Comparison of ENCODE assay signal across 15 mouse cellular contexts in the genomic region with DNA sequence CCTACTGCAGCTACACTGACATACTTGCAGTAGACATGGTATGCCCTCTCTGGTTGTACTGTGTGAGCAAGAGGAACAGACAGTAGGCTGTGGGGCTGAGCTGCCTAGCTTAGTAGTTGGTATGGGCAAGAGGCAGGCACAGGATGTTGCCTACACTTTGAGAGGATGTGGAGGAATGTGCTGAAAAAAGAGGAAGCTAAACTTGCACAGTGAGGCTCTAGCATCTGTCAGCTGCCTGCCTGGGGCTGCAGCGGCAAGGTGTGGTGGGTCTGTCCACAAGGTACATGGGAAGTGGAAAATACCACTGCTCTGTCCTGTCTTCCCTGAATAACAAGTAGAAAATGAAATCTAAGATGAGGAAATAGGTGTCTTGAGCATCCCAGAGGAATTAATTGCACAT. TPM values are rescaled to one million over a fixed set of nuclear protein-coding genes. Genes with fewer than 3 reads are reported as not detected.
DNase-seq lines count a peak whose midpoint lies in the region; ATAC-seq and TF ChIP-seq lines count a peak whose summit lies in the region.
"Had no signal": no experiment of that assay in that cellular context is flagged by ENCODE, and none has a peak within 500 bp of the region (broad histone marks: within the 10 kb centered on the region; RNA-seq: fewer than 3 reads in every experiment).

No protein-coding gene starts in this region.

- no peaks in the 10 kb centered on the region for H3K27me3 ChIP-seq in hindbrain, embryonic 16.5 days (replicated peaks; ENCODE audit: control insufficient read depth, insufficient read depth, low read length)
- H3K27me3 ChIP-seq in hindbrain, embryonic 11.5 days (ENCODE audit: control insufficient read depth, insufficient read depth, low read length), result no peaks in the 10 kb centered on the region
- H3K27me3 ChIP-seq in liver, embryonic 16.5 days (ENCODE audit: control insufficient read depth, insufficient read depth, low read depth, low read length), result no peaks in the 10 kb centered on the region
- no peaks in the 10 kb centered on the region for H3K27me3 ChIP-seq in midbrain, postnatal 0 days (ENCODE audit: insufficient read depth, low read length)
- H3K27me3 ChIP-seq: kidney, embryonic 15.5 days had no signal

- H3K9me3 ChIP-seq in hindbrain, embryonic 16.5 days (ENCODE audit: control insufficient read depth, low read length), result no peaks in the 10 kb centered on the region
- no peaks in the 10 kb centered on the region for H3K9me3 ChIP-seq in hindbrain, embryonic 11.5 days (ENCODE audit: control insufficient read depth, low read length)
- no peaks in the 10 kb centered on the region for H3K9me3 ChIP-seq in liver, embryonic 16.5 days (replicated peaks; ENCODE audit: control insufficient read depth, low read length)
- no peaks in the 10 kb centered on the region for H3K9me3 ChIP-seq in midbrain, postnatal 0 days (ENCODE audit: low read length)
- H3K9me3 ChIP-seq: hindbrain, embryonic 10.5 days; kidney, embryonic 15.5 days had no signal

- no peak for TF ChIP-seq CTCF in midbrain, postnatal 0 days (IDR thresholded peaks at IDR 0.05)

- no peak for ATAC-seq in hindbrain, embryonic 16.5 days
- no peak for ATAC-seq in hindbrain, embryonic 11.5 days (ENCODE audit: low FRiP score)
- peak; percentile 5; the same call in 1 of the 2 replicates for ATAC-seq in liver, embryonic 16.5 days (ENCODE audit: low read depth)
- no peak for ATAC-seq in midbrain, postnatal 0 days (ENCODE audit: low FRiP score)
- ATAC-seq: lung, postnatal 0 days had no signal

- no peak for DNase-seq in hindbrain, embryonic 11.5 days (ENCODE audit: low spot score)
- peak; percentile 37 for DNase-seq in thymus, postnatal 0 days (ENCODE audit: low spot score)
- DNase-seq in thymus, postnatal 25 days, result no peak
- DNase-seq in midbrain, postnatal 0 days (ENCODE audit: low spot score), result no peak
- no peak for DNase-seq in kidney, adult 8-10 months
- no peak for DNase-seq in testis, postnatal 14 days (ENCODE audit: low spot score)
- DNase-seq: cerebellum, postnatal 14 days; heart, adult 2 months; layer of hippocampus, postnatal 36 days had no signal

- H3K36me3 ChIP-seq in hindbrain, embryonic 16.5 days (ENCODE audit: control insufficient read depth, insufficient read depth, low read length), result peaks cover 33% of the 10 kb centered on the region
- peaks cover 15% of the 10 kb centered on the region; the same call in 1 of the 2 replicates for H3K36me3 ChIP-seq in hindbrain, embryonic 11.5 days (ENCODE audit: control insufficient read depth, insufficient read depth, low read length)
- H3K36me3 ChIP-seq in liver, embryonic 16.5 days (ENCODE audit: control insufficient read depth, insufficient read depth), result peaks cover 30% of the 10 kb centered on the region
- H3K36me3 ChIP-seq in midbrain, postnatal 0 days (ENCODE audit: insufficient read depth, low read length), result peaks cover 38% of the 10 kb centered on the region

- 85% methylated on average over 1 of the region's 1 CpGs for WGBS in hindbrain, embryonic 16.5 days
- 89% methylated on average over 1 of the region's 1 CpGs for WGBS in hindbrain, embryonic 11.5 days
- 19% methylated on average over 1 of the region's 1 CpGs for WGBS in liver, embryonic 16.5 days (ENCODE audit: insufficient replicate concordance)
- 100% methylated on average over 1 of the region's 1 CpGs for WGBS in midbrain, postnatal 0 days

- peaks cover 5% of the 10 kb centered on the region; the same call in 1 of the 2 replicates for H3K4me1 ChIP-seq in hindbrain, embryonic 16.5 days (ENCODE audit: control insufficient read depth, insufficient read depth, low read depth, low read length)
- no peaks in the 10 kb centered on the region for H3K4me1 ChIP-seq in hindbrain, embryonic 11.5 days (replicated peaks; ENCODE audit: control insufficient read depth, insufficient read depth, low read length)
- no peaks in the 10 kb centered on the region for H3K4me1 ChIP-seq in liver, embryonic 16.5 days (ENCODE audit: control insufficient read depth, low read depth, low read length)
- H3K4me1 ChIP-seq in midbrain, postnatal 0 days (ENCODE audit: insufficient read depth, low read length), result no peaks in the 10 kb centered on the region; the same call in 1 of the 2 replicates

- no peak overlapping the region for H3K4me3 ChIP-seq in hindbrain, embryonic 16.5 days (ENCODE audit: low read length)
- no peak overlapping the region for H3K4me3 ChIP-seq in hindbrain, embryonic 11.5 days (ENCODE audit: low read depth, low read length)
- H3K4me3 ChIP-seq in liver, embryonic 16.5 days (ENCODE audit: low read depth, low read length), result no peak overlapping the region
- no peak overlapping the region for H3K4me3 ChIP-seq in midbrain, postnatal 0 days (ENCODE audit: low read depth, low read length)
- H3K4me3 ChIP-seq: heart, adult 2 months; hindbrain, embryonic 10.5 days; kidney, embryonic 15.5 days had no signal

- peak overlapping the region; percentile 12; the same call in 1 of the 2 replicates for H3K27ac ChIP-seq in hindbrain, embryonic 16.5 days (ENCODE audit: low read depth, low read length)
- no peak overlapping the region for H3K27ac ChIP-seq in hindbrain, embryonic 11.5 days (ENCODE audit: low read depth, low read length)
- no peak overlapping the region for H3K27ac ChIP-seq in liver, embryonic 16.5 days (ENCODE audit: low read length)
- H3K27ac ChIP-seq in midbrain, postnatal 0 days (ENCODE audit: low read depth, low read length), result no peak overlapping the region
- H3K27ac ChIP-seq: heart, adult 2 months; hindbrain, embryonic 10.5 days; kidney, embryonic 15.5 days had no signal

- H3K4me2 ChIP-seq in hindbrain, embryonic 16.5 days (ENCODE audit: low read length), result no peak overlapping the region
- H3K4me2 ChIP-seq in hindbrain, embryonic 11.5 days (replicated peaks; ENCODE audit: low read depth, low read length), result no peak overlapping the region
- no peak overlapping the region for H3K4me2 ChIP-seq in liver, embryonic 16.5 days (ENCODE audit: low read depth, low read length)
- no peak overlapping the region for H3K4me2 ChIP-seq in midbrain, postnatal 0 days (ENCODE audit: low read depth, low read length, poor library complexity, severe bottlenecking)
- H3K4me2 ChIP-seq: kidney, embryonic 15.5 days had no signal

- no peak overlapping the region for H3K9ac ChIP-seq in hindbrain, embryonic 16.5 days (ENCODE audit: low read depth, low read length)
- no peak overlapping the region for H3K9ac ChIP-seq in hindbrain, embryonic 11.5 days (ENCODE audit: low read depth, low read length)
- no peak overlapping the region for H3K9ac ChIP-seq in liver, embryonic 16.5 days (ENCODE audit: low read depth, low read length)
- no peak overlapping the region for H3K9ac ChIP-seq in midbrain, postnatal 0 days (replicated peaks; ENCODE audit: low read length, poor library complexity, severe bottlenecking)
- H3K9ac ChIP-seq: kidney, embryonic 15.5 days had no signal

RNA-seq across cellular contexts. Expression of a gene that starts 6.5 kb away (rescaled TPM):
- polyA plus RNA-seq in hindbrain, embryonic 16.5 days (2015; fragmentation: Nextera tagmentation; extraction: Ambion mirVana), result 20.9 TPM in 2 replicates
- polyA plus RNA-seq in hindbrain, embryonic 11.5 days (2014; fragmentation: Nextera tagmentation; extraction: Ambion mirVana), result 21.7 TPM in 2 replicates
- 21.0 and 21.4 TPM in 2 replicates for polyA plus RNA-seq in thymus, postnatal 0 days (2015; fragmentation: Nextera tagmentation; extraction: Ambion mirVana)
- 9.7 and 11.5 TPM in 2 replicates for polyA plus RNA-seq in liver, embryonic 16.5 days (2015; fragmentation: Nextera tagmentation; extraction: Ambion mirVana)
- total RNA-seq in midbrain, postnatal 0 days (2014; rRNA removed), result 16.2 and 27.7 TPM in 2 replicates
- polyA plus RNA-seq in midbrain, postnatal 0 days (2015; fragmentation: Nextera tagmentation; extraction: Ambion mirVana), result 18.5 and 21.3 TPM in 2 replicates

RNA-seq across cellular contexts. Expression of a gene that starts 9.9 kb away (rescaled TPM):
- polyA plus RNA-seq in hindbrain, embryonic 16.5 days (2015; fragmentation: Nextera tagmentation; extraction: Ambion mirVana), result 49.9 and 50.3 TPM in 2 replicates
- 57.3 and 59.6 TPM in 2 replicates for polyA plus RNA-seq in hindbrain, embryonic 11.5 days (2014; fragmentation: Nextera tagmentation; extraction: Ambion mirVana)
- polyA plus RNA-seq in thymus, postnatal 0 days (2015; fragmentation: Nextera tagmentation; extraction: Ambion mirVana), result 138 and 141 TPM in 2 replicates
- 19.7 and 21.2 TPM in 2 replicates for polyA plus RNA-seq in liver, embryonic 16.5 days (2015; fragmentation: Nextera tagmentation; extraction: Ambion mirVana)
- 60.1 and 78.3 TPM in 2 replicates for total RNA-seq in midbrain, postnatal 0 days (2014; rRNA removed)
- 41.6 and 47.4 TPM in 2 replicates for polyA plus RNA-seq in midbrain, postnatal 0 days (2015; fragmentation: Nextera tagmentation; extraction: Ambion mirVana)

RNA-seq across cellular contexts. Expression of a gene that starts 22.3 kb away (rescaled TPM):
- polyA plus RNA-seq in hindbrain, embryonic 16.5 days (2015; fragmentation: Nextera tagmentation; extraction: Ambion mirVana), result 26.7 and 30.6 TPM in 2 replicates
- polyA plus RNA-seq in hindbrain, embryonic 11.5 days (2014; fragmentation: Nextera tagmentation; extraction: Ambion mirVana), result 32.7 and 32.8 TPM in 2 replicates
- polyA plus RNA-seq in thymus, postnatal 0 days (2015; fragmentation: Nextera tagmentation; extraction: Ambion mirVana), result 19.1 and 20.5 TPM in 2 replicates
- 5.8 and 6.0 TPM in 2 replicates for polyA plus RNA-seq in liver, embryonic 16.5 days (2015; fragmentation: Nextera tagmentation; extraction: Ambion mirVana)
- total RNA-seq in midbrain, postnatal 0 days (2014; rRNA removed), result 245 and 261 TPM in 2 replicates
- 30.6 and 31.7 TPM in 2 replicates for polyA plus RNA-seq in midbrain, postnatal 0 days (2015; fragmentation: Nextera tagmentation; extraction: Ambion mirVana)

RNA-seq across cellular contexts. Expression of a gene that starts 29.4 kb away (rescaled TPM):
- 0.04 and 0.09 TPM in 2 replicates for polyA plus RNA-seq in hindbrain, embryonic 16.5 days (2015; fragmentation: Nextera tagmentation; extraction: Ambion mirVana)
- not detected in 2 replicates for polyA plus RNA-seq in hindbrain, embryonic 11.5 days (2014; fragmentation: Nextera tagmentation; extraction: Ambion mirVana)
- 0.12 and 0.30 TPM in 2 replicates for polyA plus RNA-seq in thymus, postnatal 0 days (2015; fragmentation: Nextera tagmentation; extraction: Ambion mirVana)
- 0.04 and 0.05 TPM in 2 replicates for polyA plus RNA-seq in liver, embryonic 16.5 days (2015; fragmentation: Nextera tagmentation; extraction: Ambion mirVana)
- total RNA-seq in midbrain, postnatal 0 days (2014; rRNA removed), result 0.49 and 0.85 TPM in 2 replicates
- 0.07 and 0.16 TPM in 2 replicates for polyA plus RNA-seq in midbrain, postnatal 0 days (2015; fragmentation: Nextera tagmentation; extraction: Ambion mirVana)
- polyA plus RNA-seq: C2C12; hindbrain, embryonic 10.5 days had no signal

RNA-seq across cellular contexts. Expression of a gene that starts 35.1 kb away (rescaled TPM):
- 2.1 TPM in 2 replicates for polyA plus RNA-seq in hindbrain, embryonic 16.5 days (2015; fragmentation: Nextera tagmentation; extraction: Ambion mirVana)
- 3.9 and 4.9 TPM in 2 replicates for polyA plus RNA-seq in hindbrain, embryonic 11.5 days (2014; fragmentation: Nextera tagmentation; extraction: Ambion mirVana)
- 3.8 and 4.3 TPM in 2 replicates for polyA plus RNA-seq in thymus, postnatal 0 days (2015; fragmentation: Nextera tagmentation; extraction: Ambion mirVana)
- 26.5 and 33.0 TPM in 2 replicates for polyA plus RNA-seq in liver, embryonic 16.5 days (2015; fragmentation: Nextera tagmentation; extraction: Ambion mirVana)
- total RNA-seq in midbrain, postnatal 0 days (2014; rRNA removed), result 0.66 and 0.94 TPM in 2 replicates
- 0.75 and 0.90 TPM in 2 replicates for polyA plus RNA-seq in midbrain, postnatal 0 days (2015; fragmentation: Nextera tagmentation; extraction: Ambion mirVana)
